ENCODE assay signal across 8 mouse cellular contexts in the genomic region with DNA sequence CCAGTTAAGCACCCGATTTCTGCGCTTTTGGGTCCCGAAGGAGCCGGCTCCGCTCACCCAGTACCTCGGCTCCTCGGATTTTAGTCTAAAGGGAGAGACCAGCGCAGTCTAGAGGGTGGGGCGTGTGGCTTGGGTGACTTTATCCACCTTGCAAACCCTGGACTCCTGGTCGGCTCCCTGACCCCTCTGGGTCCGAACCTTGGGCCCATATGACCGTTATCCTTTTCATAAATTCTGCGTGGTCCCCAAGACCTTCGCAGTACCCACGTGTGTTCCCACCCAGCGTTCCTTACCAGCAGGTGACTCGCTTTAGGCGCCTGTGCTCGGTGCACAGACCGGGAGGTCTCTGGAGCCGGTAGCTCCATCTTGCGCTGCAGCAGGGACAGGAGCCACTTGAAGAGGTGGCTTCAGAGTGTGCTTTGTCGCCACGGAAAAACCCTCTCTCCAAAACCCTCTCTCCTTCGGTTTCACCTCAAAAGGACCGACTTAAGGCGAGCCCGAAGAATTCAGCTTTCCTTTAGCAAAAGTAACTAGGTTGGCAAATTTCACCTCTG.
DNase-seq lines count a peak whose midpoint lies in the region; ATAC-seq and TF ChIP-seq lines count a peak whose summit lies in the region.

No protein-coding gene starts in this region.

- peaks cover 52% of the 10 kb centered on the region for H3K27me3 ChIP-seq in E14TG2a.4 (ENCODE audit: insufficient read depth, low read length)
- H3K27me3 ChIP-seq in forebrain, embryonic 11.5 days (ENCODE audit: control insufficient read depth, insufficient read depth, low read length), result peaks cover 3% of the 10 kb centered on the region; the same call in 1 of the 2 replicates
- H3K27me3 ChIP-seq in limb, embryonic 12.5 days, result peaks cover 58% of the 10 kb centered on the region
- peaks cover 19% of the 10 kb centered on the region; the same call in 1 of the 2 replicates for H3K27me3 ChIP-seq in neural tube, embryonic 13.5 days

- DNase-seq in embryo, embryonic 11 days, result peak; percentile 41
- no peak for DNase-seq in embryo, embryonic 9.5 days (ENCODE audit: extremely low spot score)
- peak; percentile 61 for DNase-seq in forebrain, embryonic 11.5 days (ENCODE audit: low spot score)
- DNase-seq in urinary bladder, postnatal 4 days (ENCODE audit: low spot score in 2 of 2), result no peak

- H3K36me3 ChIP-seq in E14TG2a.4 (ENCODE audit: insufficient read depth, low read length), result no peaks in the 10 kb centered on the region
- H3K36me3 ChIP-seq in forebrain, embryonic 11.5 days (ENCODE audit: control insufficient read depth, insufficient read depth, low read length), result no peaks in the 10 kb centered on the region
- H3K36me3 ChIP-seq in limb, embryonic 12.5 days, result no peaks in the 10 kb centered on the region
- no peaks in the 10 kb centered on the region for H3K36me3 ChIP-seq in neural tube, embryonic 13.5 days

- no peak for TF ChIP-seq CTCF in E14TG2a.4 (conservative IDR thresholded peaks at IDR 0.05; ENCODE audit: low read length)

- no peaks in the 10 kb centered on the region for H3K9me3 ChIP-seq in E14TG2a.4 (ENCODE audit: low read length)
- no peaks in the 10 kb centered on the region for H3K9me3 ChIP-seq in forebrain, embryonic 11.5 days (ENCODE audit: control insufficient read depth, low read length)
- H3K9me3 ChIP-seq in limb, embryonic 12.5 days, result no peaks in the 10 kb centered on the region
- no peaks in the 10 kb centered on the region for H3K9me3 ChIP-seq in neural tube, embryonic 13.5 days

- peak overlapping the region; percentile 72 for H3K9ac ChIP-seq in forebrain, embryonic 11.5 days (ENCODE audit: low read length)
- peak overlapping the region; percentile 53 for H3K9ac ChIP-seq in limb, embryonic 12.5 days (replicated peaks)
- H3K9ac ChIP-seq in neural tube, embryonic 13.5 days, result peak overlapping the region; percentile 77

- ATAC-seq in forebrain, embryonic 11.5 days (replicated peaks; ENCODE audit: low FRiP score), result peak; percentile 77
- ATAC-seq in limb, embryonic 12.5 days (ENCODE audit: insufficient number of reproducible peaks, insufficient read depth, low FRiP score, low TSS enrichment, low read depth), result peak; percentile 63
- ATAC-seq in neural tube, embryonic 13.5 days (ENCODE audit: low read depth), result peak; percentile 80
- no peak for ATAC-seq in megakaryocyte-erythroid progenitor cell, adult 5-6 weeks (replicated peaks; ENCODE audit: low FRiP score, low TSS enrichment, poor library complexity, severe bottlenecking)

- H3K27ac ChIP-seq in forebrain, embryonic 11.5 days (ENCODE audit: low read depth, low read length), result no peak overlapping the region
- H3K27ac ChIP-seq in limb, embryonic 12.5 days, result no peak overlapping the region
- H3K27ac ChIP-seq in neural tube, embryonic 13.5 days (replicated peaks), result no peak overlapping the region

- peak overlapping the region; percentile 91 for H3K4me2 ChIP-seq in forebrain, embryonic 11.5 days (ENCODE audit: low read depth, low read length, severe bottlenecking)
- H3K4me2 ChIP-seq in limb, embryonic 12.5 days, result peak overlapping the region; percentile 95
- H3K4me2 ChIP-seq in neural tube, embryonic 13.5 days, result peak overlapping the region; percentile 93

- peaks cover 15% of the 10 kb centered on the region for H3K4me1 ChIP-seq in E14TG2a.4 (replicated peaks; ENCODE audit: low read depth, low read length)
- H3K4me1 ChIP-seq in forebrain, embryonic 11.5 days (replicated peaks; ENCODE audit: control insufficient read depth, insufficient read depth, low read length), result no peaks in the 10 kb centered on the region
- peaks cover 5% of the 10 kb centered on the region; the same call in 1 of the 2 replicates for H3K4me1 ChIP-seq in limb, embryonic 12.5 days (replicated peaks)
- peaks cover 26% of the 10 kb centered on the region for H3K4me1 ChIP-seq in neural tube, embryonic 13.5 days (replicated peaks)

- whole genome bisulfite sequencing in forebrain, embryonic 11.5 days, result under 1% methylated on average over 28 of the region's 28 CpGs
- WGBS in limb, embryonic 12.5 days, result under 1% methylated on average over 28 of the region's 28 CpGs
- WGBS in neural tube, embryonic 13.5 days, result under 1% methylated on average over 28 of the region's 28 CpGs

- H3K4me3 ChIP-seq in E14TG2a.4 (replicated peaks; ENCODE audit: low read length), result peak overlapping the region; percentile 82
- H3K4me3 ChIP-seq in forebrain, embryonic 11.5 days (ENCODE audit: low read depth, low read length), result peak overlapping the region; percentile 60
- H3K4me3 ChIP-seq in limb, embryonic 12.5 days (replicated peaks), result peak overlapping the region; percentile 61
- peak overlapping the region; percentile 73 for H3K4me3 ChIP-seq in neural tube, embryonic 13.5 days

Comparison
In these comparisons a context has a peak if more than half of its experiments do, and no peak if none do; other contexts are left out.
1. DNase-seq: peak in embryo, embryonic 11 days (single experiment) and forebrain, embryonic 11.5 days (single experiment); none in embryo, embryonic 9.5 days (single experiment) and urinary bladder, postnatal 4 days (0 of 2).
2. Peak in every context shown above with its lines, with median percentiles within 50 percentile points of each other: H3K4me3 ChIP-seq, H3K4me2 ChIP-seq and H3K9ac ChIP-seq.